Mouse (Mus musculus) mature B cell (primary cell): ENCODE measurements around the gene Slc17a1.

Experiments
- in situ Hi-C: fragments of 300-500 bp; cut with MboI; formaldehyde crosslinking; loops from 2 replicates; pipeline ENCODE4 v1.14.3; 2019

Slc17a1 gene

DNA sequence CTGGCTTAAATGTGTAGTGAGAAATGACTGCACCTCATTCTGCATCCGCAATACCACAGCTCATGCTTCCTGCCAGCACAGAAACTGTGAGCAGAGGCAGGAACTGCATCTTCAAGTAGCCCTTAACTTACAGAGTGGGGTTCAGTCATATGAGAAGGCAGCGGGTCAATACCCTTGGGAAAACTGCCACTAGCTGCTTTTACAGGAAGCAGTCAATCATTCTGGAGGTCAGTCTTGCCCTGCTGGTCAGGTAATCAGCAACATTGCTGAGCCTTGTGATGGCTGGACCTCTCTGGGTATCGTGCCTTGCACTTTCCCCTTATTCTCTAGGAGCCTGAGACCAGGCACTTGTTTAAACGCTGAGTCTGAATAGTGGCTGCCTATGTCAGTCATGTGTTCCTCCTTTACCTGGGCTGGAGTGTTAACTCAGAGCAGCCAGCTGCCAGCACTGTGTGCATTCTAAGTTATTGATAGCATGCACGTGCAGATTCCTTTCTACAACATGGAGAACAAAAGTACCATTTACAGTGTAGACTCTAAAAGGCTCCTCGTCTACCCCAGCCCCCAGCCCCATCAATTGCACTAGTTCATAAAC lies 21.6 kb downstream of the Slc17a1 start:
- in situ Hi-C loops = no loop called here

GRCm38 (mm10) chr13:23892592-23893268 lies 25.2 kb downstream of the Slc17a1 start:
- in situ Hi-C loops = no loop called here

- in situ Hi-C loops = no loop called here
These were observed 25.7 kb downstream of the Slc17a1 start for GRCm38 (mm10) chr13:23893269-23893593.

- in situ Hi-C loops = no loop called here
These were observed 30.7 kb downstream of the Slc17a1 start for GRCm38 (mm10) chr13:23898242-23898641.

DNA sequence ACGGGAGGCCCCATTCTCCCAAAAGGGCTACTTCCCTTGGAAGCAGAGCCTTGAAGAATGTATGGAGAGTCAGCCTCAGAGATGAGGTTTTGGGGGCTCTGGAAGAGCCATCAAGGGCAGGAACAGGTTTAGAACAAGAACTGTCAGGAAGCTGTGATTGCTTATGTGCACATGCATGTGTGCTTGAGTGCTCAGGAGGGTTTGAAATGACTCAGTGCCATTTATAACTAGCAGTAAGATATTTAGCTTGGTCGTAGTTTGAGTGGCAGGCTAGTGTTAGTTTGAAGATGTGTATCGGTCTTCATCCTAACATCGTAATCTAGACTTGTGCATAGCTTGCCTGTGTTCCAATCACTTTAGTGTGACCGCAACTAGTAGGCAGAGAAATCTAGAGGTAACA lies 39.4 kb downstream of the Slc17a1 start:
- in situ Hi-C loops = no loop called here

GRCm38 (mm10) chr13:23910121-23910520 lies 42.6 kb downstream of the Slc17a1 start:
- in situ Hi-C loops = no loop called here

GRCm38 (mm10) chr13:23911335-23911734 lies 43.8 kb downstream of the Slc17a1 start:
- in situ Hi-C loops = no loop called here

DNA sequence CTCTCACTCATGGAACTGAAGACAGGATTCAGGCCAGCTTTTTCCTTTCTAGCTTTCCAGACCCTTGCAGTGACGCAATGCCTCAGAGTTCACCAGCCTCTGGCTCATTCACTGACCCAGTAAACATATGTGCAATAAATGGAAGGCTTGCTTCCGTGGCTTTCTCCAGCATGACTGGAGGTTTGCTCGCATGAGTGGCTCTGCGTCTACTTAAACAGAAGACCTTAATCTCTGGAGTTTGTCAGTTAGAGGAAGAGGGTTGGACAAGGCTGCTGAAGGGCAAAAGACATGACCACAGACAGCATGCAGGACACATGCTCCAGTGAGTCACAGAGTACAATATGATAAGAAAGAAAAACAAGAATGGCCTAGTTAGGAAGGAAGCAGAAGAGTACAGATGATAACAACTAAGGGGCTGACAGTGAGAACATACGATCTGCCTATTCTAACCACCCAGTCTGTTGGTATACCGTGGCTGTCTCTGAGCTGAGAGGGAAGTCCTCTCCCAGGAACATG lies 46.3 kb downstream of the Slc17a1 start:
- in situ Hi-C loops = no loop called here

- in situ Hi-C loops = no loop called here
These were observed 47.0 kb downstream of the Slc17a1 start, which contains the start of gene Slc17a4 for GRCm38 (mm10) chr13:23914376-23915167. Gene Slc17a4 (minus strand): TSS chr13:23915009.

DNA sequence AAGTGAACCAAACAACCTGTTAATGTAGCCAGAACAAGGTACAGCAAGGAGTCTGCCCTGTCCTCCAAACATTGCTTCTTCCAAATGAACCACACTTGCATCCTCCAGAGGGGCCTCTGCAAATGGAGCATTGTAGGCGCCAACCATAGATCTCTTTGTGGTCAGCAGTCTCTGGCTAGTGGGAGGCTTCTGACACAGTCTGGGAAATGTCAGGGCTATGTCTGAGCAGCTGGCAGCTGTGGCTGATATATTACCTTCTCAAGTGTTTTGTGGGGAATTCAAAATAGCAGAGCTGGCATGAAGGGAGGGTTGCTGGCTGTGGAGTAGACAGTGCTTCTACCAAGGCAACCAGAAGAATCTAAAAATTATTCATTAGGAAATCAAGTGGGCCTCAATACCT lies 48.6 kb downstream of the Slc17a1 start:
- in situ Hi-C loops = no loop called here

DNA sequence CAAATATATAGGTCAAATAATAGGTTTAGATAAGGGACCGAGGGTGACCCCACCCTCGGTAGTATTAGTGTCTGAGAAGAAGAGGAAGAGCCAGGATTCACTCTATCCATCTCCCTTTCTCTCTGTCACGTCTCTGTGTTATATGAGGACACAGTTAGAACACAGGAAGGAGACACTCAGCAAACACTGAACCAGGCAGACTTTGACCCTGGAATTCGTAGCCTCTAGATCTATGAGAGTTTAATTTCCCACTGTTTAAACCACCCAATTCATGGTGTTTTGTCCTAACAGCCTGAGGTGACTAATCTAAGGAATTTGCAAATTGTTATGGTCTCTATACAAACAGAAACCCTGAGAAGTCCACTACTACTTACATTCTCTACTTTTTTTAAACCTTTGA lies 50.1 kb downstream of the Slc17a1 start:
- in situ Hi-C loops = no loop called here

GRCm38 (mm10) chr13:23925792-23926191 lies 58.2 kb downstream of the Slc17a1 start:
- in situ Hi-C loops = no loop called here

DNA sequence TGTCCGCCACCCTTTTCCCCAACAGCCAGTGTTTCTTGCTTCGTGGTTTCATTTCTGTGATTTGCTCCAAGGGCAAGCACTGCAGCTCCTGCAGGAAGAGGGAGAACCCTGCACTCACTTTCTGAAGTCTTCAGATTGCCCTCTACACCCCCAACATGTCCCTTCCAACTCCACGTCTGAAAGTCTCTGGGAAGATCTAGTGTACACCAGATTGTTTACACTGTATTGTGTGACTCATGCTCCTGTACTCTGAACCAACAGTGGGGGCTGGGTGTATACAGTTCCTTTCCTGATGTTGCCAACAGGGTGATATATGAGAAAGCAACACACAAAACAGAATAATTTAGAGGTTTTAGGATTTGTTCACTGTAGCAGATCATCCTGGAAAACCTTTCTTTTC lies 61.1 kb downstream of the Slc17a1 start:
- in situ Hi-C loops = no loop called here

GRCm38 (mm10) chr13:23930461-23930860 lies 62.9 kb downstream of the Slc17a1 start:
- in situ Hi-C loops = no loop called here

DNA sequence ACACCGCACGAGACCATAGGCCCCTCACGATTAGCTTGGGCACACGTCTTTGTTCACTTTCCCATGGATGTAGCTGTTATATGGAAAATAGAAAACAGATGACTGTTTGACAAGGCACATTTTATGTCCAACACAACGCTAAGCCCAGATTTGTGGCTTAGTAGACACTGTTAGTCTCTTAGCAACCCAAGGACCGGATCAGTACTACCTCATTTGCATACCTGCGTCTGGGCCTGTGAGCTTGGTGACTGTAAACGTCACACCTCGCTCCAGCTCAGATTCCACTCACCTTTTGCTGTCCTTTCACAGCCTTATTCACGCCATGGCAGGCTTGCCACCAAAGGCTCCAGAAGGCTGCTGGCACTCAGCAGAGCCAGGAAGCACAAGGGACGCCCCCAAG lies 63.4 kb downstream of the Slc17a1 start:
- in situ Hi-C loops = no loop called here

- in situ Hi-C loops = no loop called here
These were observed 66.1 kb downstream of the Slc17a1 start, which contains the start of gene Hist1h2ba for GRCm38 (mm10) chr13:23933421-23934210. Gene Hist1h2ba (minus strand): TSS chr13:23934156.

- in situ Hi-C loops = no loop called here
These were observed 66.6 kb downstream of the Slc17a1 start, which contains the start of gene Hist1h2aa for GRCm38 (mm10) chr13:23934211-23934520. Gene Hist1h2aa (plus strand): TSS chr13:23934462.

GRCm38 (mm10) chr13:23938699-23939098 lies 71.1 kb downstream of the Slc17a1 start:
- in situ Hi-C loops = no loop called here

- in situ Hi-C loops = no loop called here
These were observed 72.7 kb downstream of the Slc17a1 start for GRCm38 (mm10) chr13:23940291-23940690.

- in situ Hi-C loops = no loop called here
These were observed 75.3 kb downstream of the Slc17a1 start for GRCm38 (mm10) chr13:23942861-23943260.
